Mouse (Mus musculus) yolk sac, embryonic 10.5 days (tissue): Measurements from ENCODE around the gene Grm8.
A peak's percentile ranks its signal among the peaks of the same experiment; 100 is the strongest.

Experiments
- DNase-seq: peaks from one replicate; pipeline ENCODE4 v3.0.0-alpha.2; 2017; ENCODE audit warnings: low spot score

The Grm8 gene

GRCm38 (mm10) chr6:28040815-28041214, 94.2 kb downstream of the Grm8 start:
- DNase-seq: no peak

DNA sequence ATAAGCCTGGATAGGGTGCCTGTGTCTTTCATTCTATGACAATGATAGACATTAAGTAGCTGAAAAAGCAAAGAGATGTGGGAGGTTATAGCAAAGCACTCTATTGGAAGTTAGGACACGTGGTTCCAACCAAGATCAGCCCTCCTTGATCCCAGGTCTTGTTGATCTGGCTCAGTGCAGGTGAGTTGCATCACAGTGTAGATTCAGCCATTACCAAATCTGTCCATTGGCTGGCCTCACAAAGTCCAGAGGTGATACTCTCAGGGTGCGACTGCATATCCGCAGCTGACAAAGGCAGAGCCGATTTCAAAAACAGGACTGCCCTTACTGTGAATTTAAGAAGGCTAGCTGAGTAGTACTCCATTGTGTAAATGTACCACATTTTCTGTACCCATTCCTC, 103.0 kb downstream of the Grm8 start:
- no peak for DNase-seq

DNA sequence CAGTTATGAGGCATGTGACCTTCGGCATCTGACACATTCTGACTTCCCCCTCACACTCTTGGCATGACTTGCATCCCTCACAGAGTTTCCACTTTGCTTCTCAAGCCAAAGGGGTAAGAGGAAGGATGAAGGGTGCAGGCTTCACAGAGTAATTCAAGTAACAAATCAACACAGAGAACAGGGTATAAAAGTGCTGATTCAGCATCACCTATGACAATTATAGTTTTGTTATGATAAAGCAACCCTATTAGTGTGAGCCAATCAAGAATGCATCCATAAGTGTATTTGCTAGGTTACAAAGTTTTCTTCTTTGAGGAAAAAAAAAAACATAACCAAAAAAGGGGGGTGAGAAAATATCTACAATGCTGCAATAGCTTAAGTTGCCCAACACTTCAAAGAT, 117.3 kb downstream of the Grm8 start:
- DNase-seq: no peak

GRCm38 (mm10) chr6:28007001-28007400, 128.0 kb downstream of the Grm8 start:
- DNase-seq: no peak

DNA sequence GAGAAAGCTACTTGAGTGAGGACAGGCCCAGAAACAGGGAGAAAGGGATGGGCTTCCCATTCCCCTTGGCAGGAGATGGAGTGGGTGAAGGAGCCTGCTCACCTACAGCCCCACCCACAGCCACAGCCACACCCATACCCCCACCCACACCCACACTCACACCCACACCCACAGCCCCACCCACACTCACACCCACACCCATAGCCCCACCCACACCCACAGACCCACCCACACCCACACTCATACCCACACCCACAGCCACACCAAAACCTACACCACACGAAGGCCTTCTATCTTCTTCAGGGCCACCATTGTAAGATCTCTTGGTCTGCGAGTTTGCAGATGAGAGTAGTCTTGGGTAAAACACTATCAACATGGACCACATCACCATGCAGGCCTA, 137.7 kb downstream of the Grm8 start:
- DNase-seq: no peak

DNA sequence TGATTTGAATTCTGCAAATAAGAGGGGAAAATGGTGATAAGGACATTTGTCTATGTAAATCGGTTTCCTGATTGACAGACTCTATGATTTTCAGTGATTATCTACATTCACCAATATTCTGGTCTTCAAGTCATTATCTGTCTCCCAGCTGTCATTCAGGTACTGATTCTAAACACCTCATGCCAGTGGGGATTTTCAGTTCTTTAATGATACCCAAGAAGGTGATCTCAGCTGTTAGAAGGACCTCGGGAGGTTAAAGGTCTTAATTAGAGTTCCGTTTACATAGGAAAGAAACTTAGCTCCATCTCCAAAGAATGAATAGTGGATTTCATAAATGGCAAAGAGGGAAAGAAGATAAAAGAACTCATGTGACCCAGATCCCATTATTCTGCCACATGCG, 143.7 kb downstream of the Grm8 start:
- DNase-seq: no peak

DNA sequence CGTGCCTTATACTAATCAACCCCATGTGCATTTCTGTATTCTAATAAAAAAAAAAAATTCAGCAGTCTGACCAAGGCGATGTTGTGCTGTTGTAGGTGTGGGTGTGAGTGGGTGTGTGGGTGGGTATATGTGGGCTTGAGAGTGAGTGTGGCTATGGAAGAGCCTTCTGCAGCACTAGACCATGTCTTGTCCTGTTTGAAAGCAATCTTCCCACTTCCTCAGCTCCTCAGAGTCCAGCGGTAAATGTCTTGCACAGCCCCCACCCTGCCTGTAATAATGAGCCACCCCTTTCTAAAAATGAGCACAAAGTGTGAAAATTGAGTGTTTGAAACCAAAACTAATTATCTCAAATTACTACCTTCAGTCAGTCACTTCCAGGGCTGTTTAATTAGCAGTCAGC, 152.4 kb downstream of the Grm8 start:
- DNase-seq: no peak

DNA sequence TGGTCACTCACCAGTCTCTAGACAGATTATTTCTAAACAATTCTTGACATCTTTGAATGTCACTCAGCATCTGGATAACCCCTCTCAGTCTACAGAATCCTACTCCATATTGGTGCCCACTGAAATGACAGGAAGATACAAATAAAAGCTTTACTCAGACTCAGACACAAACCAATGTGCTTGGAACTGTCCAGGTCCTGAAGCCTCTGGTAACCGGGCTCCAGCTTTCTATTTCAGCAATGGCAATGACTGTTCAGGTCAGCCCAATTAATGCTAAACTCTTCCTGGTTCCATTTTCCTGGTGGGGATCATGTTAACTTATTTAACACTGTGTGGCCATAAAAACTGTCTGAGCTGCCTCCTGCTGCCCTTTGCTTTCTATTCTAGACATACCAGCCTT, 153.0 kb downstream of the Grm8 start:
- DNase-seq: no peak

- DNase-seq: no peak
These were observed 157.6 kb downstream of the Grm8 start for GRCm38 (mm10) chr6:27977361-27977760.

GRCm38 (mm10) chr6:27968859-27969258, 166.1 kb downstream of the Grm8 start:
- no peak for DNase-seq

- no peak for DNase-seq
These were observed 167.9 kb downstream of the Grm8 start for GRCm38 (mm10) chr6:27967037-27967436.

- DNase-seq: no peak
These were observed 169.7 kb downstream of the Grm8 start for GRCm38 (mm10) chr6:27965237-27965636.

DNA sequence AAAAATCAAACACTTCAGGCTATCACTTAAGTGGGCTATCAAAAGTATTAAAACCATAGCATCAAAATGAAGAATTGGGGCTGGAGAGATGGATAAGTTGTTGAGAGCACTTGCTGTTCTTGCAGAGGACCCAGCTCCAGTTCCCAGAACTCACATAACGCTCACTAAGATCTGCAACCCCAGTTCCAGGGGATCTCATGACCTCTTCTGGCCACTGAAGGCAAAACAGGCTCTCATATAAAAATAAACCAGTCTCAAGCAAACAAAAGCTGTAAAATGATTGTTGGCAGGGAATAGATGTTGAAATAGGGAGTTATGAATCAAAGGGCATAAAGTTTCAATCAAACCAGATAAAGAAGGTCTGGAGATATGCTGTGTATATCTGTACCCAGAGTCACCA, 171.1 kb downstream of the Grm8 start:
- DNase-seq: no peak

DNA sequence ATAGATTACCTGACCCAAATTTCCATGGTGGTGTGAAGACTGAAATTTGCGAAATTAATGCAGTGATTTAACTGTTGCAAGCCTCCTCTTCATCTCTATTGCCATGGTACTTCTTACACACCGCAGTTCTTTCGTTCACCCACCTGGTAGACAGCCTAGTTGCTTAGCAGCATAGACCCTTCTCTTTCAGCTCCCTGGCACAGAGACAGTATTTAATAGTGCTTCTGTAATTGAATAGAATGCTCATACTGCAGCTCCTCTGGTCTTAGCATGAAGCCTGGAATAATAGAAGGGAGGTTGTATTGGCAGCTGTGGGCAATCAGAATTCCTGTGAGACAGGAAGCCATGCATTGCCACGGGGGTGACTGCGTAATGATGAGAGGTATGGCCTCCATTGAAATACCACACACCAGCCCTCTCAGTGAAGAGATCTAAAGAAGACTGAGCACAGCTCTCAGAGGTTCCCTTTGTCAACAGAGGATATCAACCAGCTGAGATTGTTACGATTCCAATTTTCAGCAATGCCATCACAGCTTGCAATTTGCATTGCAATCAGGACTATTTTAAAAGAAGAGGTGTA, 178.6 kb downstream of the Grm8 start:
- DNase-seq: no peak

DNA sequence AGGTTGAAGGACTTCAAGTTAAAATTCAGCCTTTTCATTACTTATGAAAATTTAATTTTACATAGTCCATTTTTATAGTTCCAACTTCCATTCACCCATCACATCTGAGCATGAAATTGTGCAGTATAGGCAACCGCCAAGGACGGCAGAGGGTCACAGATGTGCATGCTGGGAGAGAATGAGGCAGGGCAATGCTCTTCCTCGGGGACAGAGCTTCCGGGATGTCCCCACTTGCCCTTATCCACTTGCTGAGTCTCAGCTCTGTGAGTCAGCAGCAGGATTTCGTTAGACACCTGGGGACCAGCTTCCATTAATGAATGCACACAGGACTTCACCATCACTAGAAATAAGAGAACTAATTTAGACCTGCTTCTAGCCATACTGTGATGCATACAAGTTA, 183.5 kb downstream of the Grm8 start:
- DNase-seq: no peak

GRCm38 (mm10) chr6:27928058-27928457, 206.9 kb downstream of the Grm8 start:
- DNase-seq: peak; percentile 17

- DNase-seq: no peak
These were observed 221.7 kb downstream of the Grm8 start for GRCm38 (mm10) chr6:27913281-27913680.

GRCm38 (mm10) chr6:27904358-27904757, 230.6 kb downstream of the Grm8 start:
- no peak for DNase-seq

DNA sequence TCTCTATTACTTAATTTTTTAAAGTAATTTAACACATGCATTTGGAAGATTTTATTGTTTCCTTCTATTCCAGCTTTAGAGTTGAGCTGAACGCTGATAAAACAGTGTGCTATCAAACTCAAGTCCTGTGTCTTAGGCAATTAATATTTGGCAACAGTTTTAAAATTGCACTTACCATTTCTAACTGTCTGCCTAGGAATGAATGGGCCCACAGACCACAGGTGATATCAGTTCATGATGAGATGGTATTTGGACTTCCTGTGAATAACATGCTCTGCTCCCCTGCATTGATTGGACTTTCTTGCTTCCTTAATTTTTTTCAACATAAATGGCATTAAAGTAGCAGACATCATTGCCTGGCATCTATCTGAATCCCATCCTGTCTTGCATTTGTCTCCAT, 232.8 kb downstream of the Grm8 start:
- DNase-seq: no peak

- no peak for DNase-seq
These were observed 233.6 kb downstream of the Grm8 start for GRCm38 (mm10) chr6:27901396-27901795.

- DNase-seq: no peak
These were observed 239.8 kb downstream of the Grm8 start for GRCm38 (mm10) chr6:27895153-27895552.

DNA sequence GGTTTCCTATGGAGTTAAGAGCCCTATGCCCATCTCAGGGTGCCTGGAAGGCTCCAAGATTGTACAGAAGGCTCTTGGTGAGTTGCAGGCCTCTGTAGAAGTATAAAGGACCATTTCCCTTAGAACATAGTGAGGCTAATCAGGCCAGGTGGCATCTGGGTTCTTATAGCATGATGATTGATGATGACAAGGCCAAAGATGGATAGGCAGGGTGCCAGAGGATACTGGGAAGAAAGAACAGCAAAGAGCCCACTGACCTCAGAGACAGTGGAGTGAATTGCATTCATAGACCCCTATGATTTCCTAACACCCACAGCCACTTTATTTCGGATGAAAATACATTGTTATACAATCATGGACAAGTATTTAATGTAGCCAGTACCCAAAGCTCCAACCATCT, 242.1 kb downstream of the Grm8 start:
- no peak for DNase-seq

DNA sequence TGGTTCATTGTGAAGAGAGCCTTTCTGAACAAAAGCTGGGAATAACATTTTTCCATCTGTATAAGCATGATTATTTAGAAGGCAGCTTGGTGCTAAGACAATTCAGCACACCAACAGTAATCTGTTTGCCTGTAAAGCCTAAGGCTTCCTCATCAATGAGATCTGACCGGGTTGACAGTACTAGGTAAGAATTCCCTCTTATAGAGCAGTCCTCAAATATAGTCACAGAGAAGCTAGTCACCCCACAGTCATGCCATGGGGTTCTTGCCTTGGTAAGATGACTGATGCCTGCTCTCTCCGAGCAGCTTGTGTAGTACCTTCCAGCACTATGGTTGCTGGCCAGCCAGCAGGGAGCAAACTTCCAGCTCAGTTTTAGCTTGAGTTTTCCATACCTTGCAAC, 246.6 kb downstream of the Grm8 start:
- no peak for DNase-seq

DNA sequence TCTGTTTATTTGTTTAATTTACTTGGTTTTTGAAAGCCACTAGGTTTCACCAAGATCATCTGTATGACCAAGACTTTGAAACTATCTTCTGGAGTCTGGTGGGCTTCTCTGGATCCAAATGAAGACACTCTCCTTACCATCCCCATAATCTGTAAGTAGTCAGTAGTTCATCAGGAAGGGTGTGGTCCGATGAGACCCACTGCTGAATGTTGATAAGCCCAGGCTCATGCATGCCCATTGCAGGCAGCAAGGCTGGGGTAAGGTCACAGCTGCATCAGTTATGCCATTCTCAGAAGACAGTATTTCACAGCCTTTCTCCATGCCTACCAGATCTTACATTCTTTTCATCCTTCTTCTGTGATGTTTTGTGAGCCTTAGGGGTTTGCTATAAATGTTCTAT, 247.1 kb downstream of the Grm8 start:
- DNase-seq: no peak

DNA sequence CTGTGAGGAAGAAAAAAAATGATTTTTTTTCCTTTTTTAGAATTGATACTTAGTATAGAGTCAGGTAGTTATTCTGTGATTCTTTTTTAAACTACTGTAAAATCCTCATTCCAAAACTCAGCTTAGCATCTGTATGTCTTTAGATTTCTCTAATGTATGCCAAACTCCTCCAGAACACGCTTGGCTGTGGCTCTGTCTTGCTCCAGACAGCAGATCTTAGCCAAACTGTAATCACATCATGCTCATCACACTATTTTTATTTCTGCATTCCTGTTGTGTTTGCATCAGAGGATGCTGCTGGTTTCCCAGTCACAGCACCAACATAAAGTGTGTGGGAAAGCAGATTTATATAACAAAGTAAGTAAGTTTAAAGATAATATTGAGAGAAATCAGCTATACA, 249.2 kb downstream of the Grm8 start:
- DNase-seq: no peak
